Mouse (Mus musculus): ENCODE results near the gene Klk1b3. TPM values are rescaled to one million over a fixed set of nuclear protein-coding genes. Genes with fewer than 3 reads are reported as not detected.
"Not testable (repeated sequence)": the region's sequence is repeated elsewhere in the genome, so short reads cannot be mapped to it uniquely, and the experiment has no call there.

Klk1b3 gene
- polyA plus RNA-seq (2017; shearing (Covaris generic)), result not detected

DNA sequence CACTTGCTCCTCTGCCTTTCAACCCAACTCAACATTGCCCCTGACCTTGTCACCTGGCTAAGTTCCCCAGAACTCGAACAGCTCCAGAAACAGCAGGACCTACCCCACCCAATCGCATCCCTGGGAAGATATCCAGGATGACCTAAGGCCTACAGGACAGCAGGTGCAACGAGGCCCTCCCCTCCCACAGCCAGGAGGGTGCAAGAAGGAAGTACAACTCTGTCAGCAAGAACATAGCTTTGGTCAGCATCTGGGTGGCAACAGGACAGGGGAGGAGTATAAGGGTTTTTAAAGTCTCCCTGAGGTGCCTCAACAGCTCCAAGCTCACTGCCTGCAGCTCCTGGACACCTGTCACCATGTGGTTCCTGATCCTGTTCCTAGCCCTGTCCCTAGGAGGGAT, at the start of gene Klk1b3:
Klk1b3 (plus strand) TSS at position 301 of the 400 bp plus-strand sequence.
- ATAC-seq, result no peak

GRCm38 (mm10) chr7:44179299-44180045, 18.5 kb upstream of the Klk1b3 start:
- ATAC-seq, result no peak

DNA sequence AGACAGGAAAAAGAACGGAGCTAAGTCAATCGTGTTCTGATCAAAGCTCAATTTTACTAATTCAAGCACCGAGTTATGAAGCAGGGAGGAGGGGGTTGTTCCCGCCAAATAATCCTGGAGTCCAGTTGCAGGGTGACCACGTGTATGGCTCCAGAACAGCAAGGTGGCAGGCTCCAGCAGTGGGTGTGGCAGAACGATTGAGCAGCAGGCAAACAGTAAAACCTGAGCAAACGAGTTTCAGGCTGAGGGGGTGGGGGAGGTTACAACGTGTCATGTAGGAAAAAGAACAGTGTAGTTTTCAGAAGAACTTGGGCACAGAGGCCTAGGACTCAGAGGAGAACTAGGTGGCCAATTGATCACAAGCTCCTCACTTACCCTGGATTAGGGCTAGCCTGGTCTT, 11.5 kb upstream of the Klk1b3 start:
- not testable (repeated sequence) for ATAC-seq

- ATAC-seq, result not testable (repeated sequence)
These were observed 10.1 kb upstream of the Klk1b3 start, which contains the start of gene Klk1b24 for GRCm38 (mm10) chr7:44187936-44188335. Gene Klk1b24, plus strand, starts transcription at chr7:44188236.

GRCm38 (mm10) chr7:44193466-44193865, 4.5 kb upstream of the Klk1b3 start:
- ATAC-seq, result not testable (repeated sequence)

- ATAC-seq, result not testable (repeated sequence)
These were observed 9.1 kb downstream of the Klk1b3 start, which contains the start of gene Klk1b4 for GRCm38 (mm10) chr7:44207135-44207534. Gene Klk1b4, plus strand, starts transcription at chr7:44207435.

GRCm38 (mm10) chr7:44208307-44208706, 10.3 kb downstream of the Klk1b3 start:
- no peak for ATAC-seq

DNA sequence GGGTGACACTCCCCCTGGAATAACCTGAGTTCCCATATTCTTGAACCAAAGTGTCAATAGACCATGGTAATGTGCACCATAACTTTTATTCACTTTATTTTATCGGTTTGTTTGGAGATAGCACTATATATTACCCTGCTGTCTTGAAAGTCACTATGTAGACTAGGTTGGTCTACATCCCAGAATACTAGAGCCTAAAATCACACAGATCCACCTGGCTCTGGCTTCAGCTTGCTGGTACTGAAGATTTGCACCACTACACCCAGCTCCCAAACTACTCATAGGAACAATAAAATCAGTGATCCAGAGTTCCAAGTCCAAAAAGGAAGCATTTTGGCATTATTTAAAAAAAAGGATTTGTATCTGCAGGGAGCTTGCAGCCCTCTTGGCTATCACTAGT, 17.7 kb downstream of the Klk1b3 start, which contains the start of gene Klk1b5:
Klk1b5 (plus strand) TSS at position 301 of the 400 bp plus-strand sequence.
- no peak for ATAC-seq

GRCm38 (mm10) chr7:44221601-44222000, 23.6 kb downstream of the Klk1b3 start:
- ATAC-seq, result not testable (repeated sequence)

GRCm38 (mm10) chr7:44222335-44222734, 24.3 kb downstream of the Klk1b3 start:
- not testable (repeated sequence) for ATAC-seq

- no peak for ATAC-seq
These were observed 27.1 kb downstream of the Klk1b3 start, which contains the start of gene Klk1 for GRCm38 (mm10) chr7:44225076-44225475. Gene Klk1, plus strand, starts transcription at chr7:44225360.

- no peak for ATAC-seq
These were observed 37.9 kb downstream of the Klk1b3 start, which contains the start of gene Gm36864 for GRCm38 (mm10) chr7:44235909-44236308. Gene Gm36864, plus strand, starts transcription at chr7:44236177.

GRCm38 (mm10) chr7:44239913-44240312, 41.9 kb downstream of the Klk1b3 start:
- ATAC-seq, result no peak

DNA sequence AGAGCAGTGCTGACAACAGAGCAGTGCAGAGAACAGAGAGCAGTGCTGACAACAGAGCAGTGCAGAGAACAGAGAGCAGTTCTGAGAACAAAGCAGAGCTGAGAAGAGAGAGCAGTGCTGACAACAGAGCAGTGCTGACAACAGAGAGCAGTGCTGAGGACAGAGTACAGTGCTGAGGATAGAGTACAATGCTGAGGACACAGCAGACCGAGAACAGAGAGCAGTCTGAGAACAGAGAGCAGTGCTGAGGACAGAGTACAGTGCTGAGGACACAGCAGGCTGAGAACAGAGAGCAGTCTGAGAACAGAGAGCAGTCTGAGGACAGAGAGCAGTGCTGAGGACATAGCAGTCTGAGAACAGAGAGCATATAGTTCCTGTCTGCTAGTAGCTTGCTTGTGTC, 42.7 kb downstream of the Klk1b3 start:
- no peak for ATAC-seq

DNA sequence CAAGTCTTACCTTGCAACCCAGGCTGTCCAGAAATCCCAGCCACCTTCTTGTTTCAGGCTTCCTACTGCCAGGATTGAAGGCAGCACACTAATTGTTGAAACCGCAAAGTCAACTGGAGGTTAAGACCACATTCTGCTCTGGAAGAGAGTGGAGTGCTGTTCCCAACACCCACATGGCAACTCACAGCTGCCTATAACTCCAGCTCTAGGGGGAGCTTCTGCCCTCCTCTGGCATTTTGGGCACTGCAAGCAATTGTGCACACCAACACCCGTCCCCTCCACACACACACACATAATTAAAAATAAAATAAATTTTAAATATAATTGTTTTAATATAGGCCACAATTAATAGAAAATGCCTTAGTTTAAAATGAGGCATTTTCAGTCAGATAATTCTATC, 43.2 kb downstream of the Klk1b3 start:
- no peak for ATAC-seq

- no peak for ATAC-seq
These were observed 46.1 kb downstream of the Klk1b3 start for GRCm38 (mm10) chr7:44244080-44244479.

- peak; percentile 79 for ATAC-seq
These were observed 48.3 kb downstream of the Klk1b3 start, which contains the start of the genes 1700028J19Rik and 2410002F23Rik for GRCm38 (mm10) chr7:44246055-44246983. Gene 1700028J19Rik, minus strand, starts transcription at chr7:44246695. Gene 2410002F23Rik, plus strand, starts transcription at chr7:44246722.

- peak; percentile 44 for ATAC-seq
These were observed 49.0 kb downstream of the Klk1b3 start for GRCm38 (mm10) chr7:44246984-44247470.

DNA sequence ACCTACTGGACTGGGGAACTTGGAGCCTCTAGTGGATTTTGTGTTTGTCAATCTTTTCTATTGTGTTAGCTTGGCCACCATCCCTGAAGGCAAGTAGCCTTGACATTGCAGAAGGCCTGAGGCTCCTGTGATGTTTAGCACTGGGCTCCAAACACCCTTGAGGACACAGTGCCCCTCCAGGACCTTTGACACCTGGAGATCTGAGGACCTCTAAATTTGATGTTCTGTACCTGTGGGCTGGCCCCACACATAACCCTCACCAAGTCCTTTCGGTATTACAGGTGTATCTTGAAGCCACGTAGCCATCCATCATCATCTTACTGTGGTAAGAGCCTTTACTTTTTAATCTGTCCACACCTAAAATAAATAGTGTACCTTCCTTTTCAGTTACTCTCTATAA, 50.0 kb downstream of the Klk1b3 start:
- no peak for ATAC-seq

DNA sequence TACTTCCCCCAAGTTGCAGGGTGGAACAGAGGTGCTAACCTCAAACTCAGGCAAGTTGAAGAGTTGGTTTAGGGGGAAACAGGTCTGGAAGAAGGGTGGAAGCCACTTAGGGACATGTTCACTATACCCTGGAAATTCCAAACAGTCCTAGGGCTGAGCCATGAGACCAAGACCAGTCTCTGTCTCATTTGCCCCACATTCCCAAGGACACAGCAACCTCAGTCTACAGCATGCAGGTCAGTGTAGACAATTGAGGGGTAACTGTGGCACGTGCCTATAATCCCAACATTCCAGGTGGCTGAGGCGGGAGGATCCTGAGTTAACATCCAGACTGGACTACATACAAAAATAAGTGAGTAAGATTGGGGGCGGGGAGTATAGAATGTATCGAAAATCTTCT, 51.3 kb downstream of the Klk1b3 start:
- ATAC-seq, result no peak

GRCm38 (mm10) chr7:44250732-44251275, 52.8 kb downstream of the Klk1b3 start:
- ATAC-seq, result not testable (repeated sequence)

All from activated CD4-positive, CD25-positive, alpha-beta regulatory T cell, adult 4 months (primary cell).